Mouse (Mus musculus) kidney, embryonic 14.5 days (tissue): ENCODE data around the gene Opa3. TPM values are rescaled to one million over a fixed set of nuclear protein-coding genes. Genes with fewer than 3 reads are reported as not detected.

Experiments used
- ATAC-seq: fragments of 200-750 bp; cut with Nextera tagmentation; 2 replicates; pipeline ENCODE4 v1.8.0; 2017; ENCODE audit warnings: moderate number of reproducible peaks, mild to moderate bottlenecking, moderate TSS enrichment, moderate library complexity; ENCODE audit not compliant: low FRiP score, low TSS enrichment
- H3K27ac ChIP-seq: fragments of 300-500 bp; sonication (generic); 2 replicates; pipeline ENCODE4 v1.5.1; 2014; ENCODE audit warnings: low read depth, mild to moderate bottlenecking, low read length, moderate library complexity, mixed read lengths
- H3K27me3 ChIP-seq: fragments of 300-500 bp; sonication (generic); 2 replicates; pipeline ENCODE4 v1.6.1; 2014; ENCODE audit warnings: mild to moderate bottlenecking, low read length; ENCODE audit not compliant: control insufficient read depth, insufficient read depth
- H3K36me3 ChIP-seq: fragments of 300-500 bp; sonication (generic); 2 replicates; pipeline ENCODE4 v1.6.1; 2014; ENCODE audit warnings: low read length, mixed read lengths; ENCODE audit not compliant: control insufficient read depth, insufficient read depth
- H3K4me1 ChIP-seq: fragments of 300-500 bp; sonication (generic); 2 replicates; pipeline ENCODE4 v1.6.1; 2014; ENCODE audit warnings: low read length, mixed read lengths; ENCODE audit not compliant: control insufficient read depth, insufficient read depth
- H3K4me2 ChIP-seq: fragments of 300-500 bp; sonication (generic); replicated peaks from 2 replicates; pipeline ENCODE4 v1.6.1; 2014; ENCODE audit warnings: low read depth, mild to moderate bottlenecking, low read length
- H3K4me3 ChIP-seq: fragments of 300-500 bp; sonication (generic); 2 replicates; pipeline ENCODE4 v1.5.1; 2014; ENCODE audit warnings: mild to moderate bottlenecking, low read length
- H3K9ac ChIP-seq: fragments of 300-500 bp; sonication (generic); 2 replicates; pipeline ENCODE4 v1.6.1; 2014; ENCODE audit warnings: low read depth, mild to moderate bottlenecking, low read length, moderate library complexity
- H3K9me3 ChIP-seq: fragments of 300-500 bp; sonication (generic); 2 replicates; pipeline ENCODE4 v1.6.1; 2016; ENCODE audit warnings: low read length; ENCODE audit not compliant: control insufficient read depth
- WGBS: fragments of 180-500 bp; shearing (Covaris S2); extraction: QIAGEN DNeasy Blood & Tissue Kit; methylation state at CpG from one replicate; pipeline ENCODE4 v1.1.7; 2014; 5-methylcytosine and 5-hydroxymethylcytosine counted together
- polyA plus RNA-seq: library from polyadenylated mRNA; unstranded; fragments of >200 nt; fragmentation: Nextera tagmentation; extraction: Ambion mirVana; gene quantifications from 2 replicates; pipeline ENCODE4 v1.2.1, GENCODE M21; 2014

The Opa3 gene
- polyA plus RNA-seq, 1 experiment from 2014 or later = 44.6 TPM

- 72% methylated on average over 6 of the region's 6 CpGs for WGBS
- Histone ChIP-seq H3K4me3 (no peak overlapping the region), H3K36me3 (peaks cover 46% of the 10 kb centered on the region), H3K4me1 (no peaks in the 10 kb centered on the region), H3K9me3 (peaks cover 6% of the 10 kb centered on the region; the same call in 1 of the 2 replicates), H3K27me3 (no peaks in the 10 kb centered on the region), H3K9ac (no peak overlapping the region), H3K4me2 (no peak overlapping the region), H3K27ac (no peak overlapping the region)
- no peak for ATAC-seq
These were observed 31.5 kb upstream of the Opa3 start for GRCm38 (mm10) chr7:19196676-19197075.

- H3K27ac ChIP-seq = no peak overlapping the region
- no peak for ATAC-seq
- no peak overlapping the region for H3K4me3 ChIP-seq
- 38% methylated on average over 2 of the region's 2 CpGs for WGBS
- no peaks in the 10 kb centered on the region for H3K27me3 ChIP-seq
- H3K9me3 ChIP-seq = peaks cover 6% of the 10 kb centered on the region; the same call in 1 of the 2 replicates
- H3K36me3 ChIP-seq = peaks cover 44% of the 10 kb centered on the region
- no peak overlapping the region for H3K4me2 ChIP-seq
- H3K4me1 ChIP-seq = no peaks in the 10 kb centered on the region
- no peak overlapping the region for H3K9ac ChIP-seq
These were observed 30.1 kb upstream of the Opa3 start for GRCm38 (mm10) chr7:19197985-19198384.

- ATAC-seq = no peak
- Histone ChIP-seq H3K27ac (no peak overlapping the region), H3K36me3 (peaks cover 47% of the 10 kb centered on the region), H3K4me2 (no peak overlapping the region), H3K9ac (no peak overlapping the region), H3K27me3 (no peaks in the 10 kb centered on the region), H3K4me3 (no peak overlapping the region), H3K4me1 (no peaks in the 10 kb centered on the region), H3K9me3 (no peaks in the 10 kb centered on the region)
- 73% methylated on average over 15 of the region's 15 CpGs for WGBS
These were observed 26.5 kb upstream of the Opa3 start for GRCm38 (mm10) chr7:19201660-19202059.

GRCm38 (mm10) chr7:19202065-19202850 lies 25.9 kb upstream of the Opa3 start:
- H3K4me2 ChIP-seq = no peak overlapping the region
- no peak for ATAC-seq
- H3K4me3 ChIP-seq = no peak overlapping the region
- no peaks in the 10 kb centered on the region for H3K9me3 ChIP-seq
- no peaks in the 10 kb centered on the region for H3K4me1 ChIP-seq
- peaks cover 44% of the 10 kb centered on the region for H3K36me3 ChIP-seq
- WGBS = 57% methylated on average over 15 of the region's 15 CpGs
- no peak overlapping the region for H3K9ac ChIP-seq
- no peaks in the 10 kb centered on the region for H3K27me3 ChIP-seq
- H3K27ac ChIP-seq = no peak overlapping the region

GRCm38 (mm10) chr7:19208201-19208910 lies 19.8 kb upstream of the Opa3 start:
- Histone ChIP-seq H3K4me2 (no peak overlapping the region), H3K27ac (no peak overlapping the region), H3K9ac (no peak overlapping the region), H3K4me3 (no peak overlapping the region), H3K9me3 (0 out of 2 replicates have a peak, but pooled peaks cover 2% of the 10 kb centered on the region), H3K27me3 (no peaks in the 10 kb centered on the region), H3K4me1 (peaks cover 19% of the 10 kb centered on the region), H3K36me3 (peaks cover 23% of the 10 kb centered on the region)
- no peak for ATAC-seq
- WGBS = 83% methylated on average over 13 of the region's 13 CpGs

GRCm38 (mm10) chr7:19208944-19209472 lies 19.1 kb upstream of the Opa3 start:
- no peak for ATAC-seq
- H3K4me3 ChIP-seq = no peak overlapping the region
- H3K27me3 ChIP-seq = no peaks in the 10 kb centered on the region
- peaks cover 19% of the 10 kb centered on the region for H3K36me3 ChIP-seq
- no peak overlapping the region for H3K4me2 ChIP-seq
- H3K27ac ChIP-seq = no peak overlapping the region
- WGBS = 51% methylated on average over 7 of the region's 7 CpGs
- 0 out of 2 replicates have a peak, but pooled peaks cover 2% of the 10 kb centered on the region for H3K9me3 ChIP-seq
- no peak overlapping the region for H3K9ac ChIP-seq
- peaks cover 19% of the 10 kb centered on the region for H3K4me1 ChIP-seq

GRCm38 (mm10) chr7:19209494-19209893 lies 18.6 kb upstream of the Opa3 start:
- no peaks in the 10 kb centered on the region for H3K27me3 ChIP-seq
- H3K4me1 ChIP-seq = peaks cover 19% of the 10 kb centered on the region
- H3K9ac ChIP-seq = no peak overlapping the region
- ATAC-seq = no peak
- H3K27ac ChIP-seq = no peak overlapping the region
- no peak overlapping the region for H3K4me3 ChIP-seq
- 80% methylated on average over 4 of the region's 4 CpGs for WGBS
- peaks cover 15% of the 10 kb centered on the region for H3K36me3 ChIP-seq
- H3K4me2 ChIP-seq = no peak overlapping the region
- 0 out of 2 replicates have a peak, but pooled peaks cover 2% of the 10 kb centered on the region for H3K9me3 ChIP-seq

GRCm38 (mm10) chr7:19210010-19210409 lies 18.1 kb upstream of the Opa3 start:
- no peak overlapping the region for H3K4me3 ChIP-seq
- ATAC-seq = no peak

More at GRCm38 (mm10) chr7:19210010-19210409, 18.1 kb upstream of the Opa3 start:
- WGBS = 96% methylated on average over 5 of the region's 5 CpGs
- Histone ChIP-seq H3K27ac (no peak overlapping the region), H3K9me3 (0 out of 2 replicates have a peak, but pooled peaks cover 2% of the 10 kb centered on the region), H3K27me3 (no peaks in the 10 kb centered on the region), H3K4me2 (no peak overlapping the region), H3K4me1 (peaks cover 19% of the 10 kb centered on the region), H3K9ac (no peak overlapping the region), H3K36me3 (peaks cover 9% of the 10 kb centered on the region)
